Mouse (Mus musculus) erythroblast, embryonic 14.5 days (primary cell): ENCODE measurements around the gene Slc29a4. TPM values are rescaled to one million over a fixed set of nuclear protein-coding genes. Genes with fewer than 3 reads are reported as not detected.
A peak's percentile ranks its signal among the peaks of the same experiment; 100 is the strongest.

Experiments
- H3K27me3 ChIP-seq: 2 replicates; pipeline ENCODE4 v1.6.1; 2012; ENCODE audit warnings: inconsistent platforms; ENCODE audit not compliant: control insufficient read depth
- H3K36me3 ChIP-seq: 2 replicates; pipeline ENCODE4 v1.6.1; 2012; ENCODE audit warnings: mild to moderate bottlenecking, inconsistent platforms; ENCODE audit not compliant: control insufficient read depth
- H3K4me1 ChIP-seq: 2 replicates; pipeline ENCODE4 v1.6.1; 2012; ENCODE audit warnings: inconsistent platforms; ENCODE audit not compliant: control insufficient read depth
- H3K4me3 ChIP-seq: replicated peaks from 2 replicates; pipeline ENCODE3; 2012; ENCODE audit warnings: moderate library complexity, mild to moderate bottlenecking, inconsistent platforms
- H3K9me3 ChIP-seq: 2 replicates; pipeline ENCODE4 v1.6.1; 2012; ENCODE audit warnings: low read length, inconsistent platforms, mixed read lengths; ENCODE audit not compliant: control insufficient read depth
- GATA1 ChIP-seq: IDR thresholded peaks from 2 replicates; pipeline ENCODE4 v1.6.1; 2012; ENCODE audit warnings: low read length, inconsistent platforms, mixed read lengths
- TAL1 ChIP-seq: IDR thresholded peaks from 3 replicates; pipeline ENCODE4 v1.6.1; 2012; ENCODE audit warnings: low read length, inconsistent platforms, mixed read lengths
- polyA plus RNA-seq: library from polyadenylated mRNA; stranded (reverse); fragments of >175 nt; gene quantifications from 2 replicates; pipeline ENCODE4 v1.2.3, GENCODE M21; 2012

The Slc29a4 gene
- polyA plus RNA-seq, 1 experiment, result not detected

DNA sequence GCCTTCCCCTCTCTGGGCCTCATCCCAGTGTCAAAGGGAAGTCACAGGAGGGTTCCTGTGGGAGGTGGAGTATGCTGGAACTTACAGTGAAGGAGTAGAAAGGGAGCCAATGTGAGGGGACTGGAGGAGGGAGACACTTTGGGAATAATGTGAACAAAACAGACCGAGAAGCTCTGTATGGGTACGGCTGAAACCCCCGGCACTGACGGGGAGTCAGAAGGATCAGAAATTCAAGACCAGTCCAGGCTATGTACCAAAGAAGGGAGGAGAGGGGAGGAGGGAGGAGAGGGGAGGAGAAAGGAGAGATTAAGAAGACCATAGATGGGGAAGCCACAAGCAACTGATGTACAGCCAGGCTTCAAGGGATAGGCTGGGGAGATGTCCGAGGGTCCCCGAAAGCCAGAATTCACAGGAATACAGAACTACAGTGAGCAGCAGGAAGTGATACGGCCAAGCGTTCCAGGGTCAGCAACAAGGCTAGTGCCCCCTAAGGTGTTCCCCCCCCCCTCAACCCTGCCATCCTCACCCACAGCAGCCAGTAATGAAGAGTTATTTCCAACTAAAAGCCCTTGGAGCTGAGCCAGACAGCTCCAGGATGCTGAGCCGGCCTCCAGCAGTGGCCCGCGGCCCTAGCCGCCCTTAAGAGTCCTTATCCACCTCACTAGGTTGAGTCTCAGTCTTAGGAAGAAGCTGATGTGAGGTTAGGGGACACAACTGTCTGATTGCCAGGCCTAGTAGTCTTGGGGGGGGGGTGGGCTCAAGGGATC, 842 bp downstream of the Slc29a4 start:
- peaks cover 6% of the 10 kb centered on the region for H3K27me3 ChIP-seq
- no peak overlapping the region for H3K4me3 ChIP-seq
- no peaks in the 10 kb centered on the region for H3K4me1 ChIP-seq
- no peaks in the 10 kb centered on the region for H3K36me3 ChIP-seq
- TF ChIP-seq TAL1, result no peak
- TF ChIP-seq GATA1, result no peak
- H3K9me3 ChIP-seq, result no peaks in the 10 kb centered on the region

DNA sequence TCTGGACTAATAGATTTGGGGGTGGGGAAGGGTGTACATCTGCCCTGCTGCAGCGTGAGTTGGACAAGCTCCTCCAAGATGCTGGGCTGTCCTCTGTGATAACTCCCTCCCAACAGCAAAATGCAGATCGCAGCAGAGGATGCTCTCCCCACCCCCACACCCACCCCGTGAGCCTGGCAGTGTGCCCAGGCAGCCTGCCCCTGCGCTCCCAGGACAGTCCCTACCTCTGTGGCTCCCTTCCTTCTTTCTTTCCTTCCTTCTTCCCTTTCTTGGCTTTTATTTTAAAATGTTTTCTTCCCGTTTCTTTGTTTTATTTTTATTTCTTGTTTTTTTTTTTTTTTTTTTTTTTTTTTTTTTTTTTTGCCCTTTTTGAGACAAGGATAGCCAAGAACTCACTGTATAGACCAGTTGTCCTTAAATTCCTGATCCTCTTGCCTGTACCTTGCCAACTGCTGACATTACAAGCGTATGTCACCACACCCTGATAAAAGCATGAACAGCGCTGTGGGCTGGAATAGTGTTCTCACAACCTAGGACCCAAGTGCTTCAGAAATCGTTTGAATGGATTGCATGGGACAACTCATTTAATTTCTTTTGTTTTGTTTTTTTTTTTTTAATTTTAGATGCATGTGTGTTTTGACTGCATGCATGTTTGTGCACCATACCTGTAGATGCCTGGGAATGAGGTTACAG, 1.6 kb downstream of the Slc29a4 start:
- Histone ChIP-seq H3K27me3 (peaks cover 9% of the 10 kb centered on the region), H3K4me3 (no peak overlapping the region)

GRCm38 (mm10) chr5:142694627-142695340, 2.5 kb downstream of the Slc29a4 start:
- Histone ChIP-seq H3K4me1 (no peaks in the 10 kb centered on the region), H3K36me3 (no peaks in the 10 kb centered on the region), H3K9me3 (peaks cover 2% of the 10 kb centered on the region; the same call in 1 of the 2 replicates)

More for the DNA sequence above, 1.6 kb downstream of the Slc29a4 start:
- Histone ChIP-seq H3K9me3 (peaks cover 2% of the 10 kb centered on the region; the same call in 1 of the 2 replicates), H3K4me1 (no peaks in the 10 kb centered on the region), H3K36me3 (no peaks in the 10 kb centered on the region)
- no peak for TF ChIP-seq TAL1
- TF ChIP-seq GATA1, result no peak

GRCm38 (mm10) chr5:142696258-142696657, 3.9 kb downstream of the Slc29a4 start:
- Histone ChIP-seq H3K4me1 (peaks cover under 1% of the 10 kb centered on the region; the same call in 1 of the 2 replicates), H3K9me3 (peaks cover 4% of the 10 kb centered on the region; the same call in 1 of the 2 replicates), H3K4me3 (no peak overlapping the region), H3K27me3 (peaks cover 21% of the 10 kb centered on the region), H3K36me3 (no peaks in the 10 kb centered on the region)
- TF ChIP-seq TAL1 (no peak), GATA1 (no peak)

More at GRCm38 (mm10) chr5:142694627-142695340, 2.5 kb downstream of the Slc29a4 start:
- TF ChIP-seq GATA1 (no peak), TAL1 (no peak)
- Histone ChIP-seq H3K4me3 (no peak overlapping the region), H3K27me3 (peaks cover 6% of the 10 kb centered on the region)

- Histone ChIP-seq H3K4me3 (no peak overlapping the region), H3K9me3 (peaks cover 6% of the 10 kb centered on the region), H3K27me3 (peaks cover 27% of the 10 kb centered on the region), H3K36me3 (no peaks in the 10 kb centered on the region), H3K4me1 (peaks cover 6% of the 10 kb centered on the region)
- no peak for TF ChIP-seq GATA1
- TF ChIP-seq TAL1, result no peak
Observed at GRCm38 (mm10) chr5:142696865-142697264, 4.6 kb downstream of the Slc29a4 start.

DNA sequence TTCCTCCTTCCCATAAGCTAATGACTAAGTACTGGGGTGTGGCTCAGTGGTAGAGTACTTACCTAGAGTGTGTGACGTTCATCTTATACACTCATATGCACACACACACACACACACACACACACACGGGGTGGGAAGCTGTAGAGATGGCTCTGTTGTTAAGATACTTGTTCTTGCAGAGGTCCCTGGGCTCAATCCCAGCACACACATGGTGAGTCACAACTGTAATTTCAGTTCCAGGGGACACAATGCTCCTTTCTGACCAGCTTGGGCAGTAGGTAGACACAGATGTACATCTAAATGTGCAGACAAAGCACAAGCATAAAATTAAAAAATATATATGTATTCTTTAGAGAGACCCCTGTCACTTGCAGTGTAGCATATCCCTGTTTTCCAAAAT, 5.4 kb downstream of the Slc29a4 start:
- Histone ChIP-seq H3K36me3 (no peaks in the 10 kb centered on the region), H3K9me3 (peaks cover 10% of the 10 kb centered on the region), H3K27me3 (peaks cover 36% of the 10 kb centered on the region), H3K4me1 (peaks cover 13% of the 10 kb centered on the region), H3K4me3 (no peak overlapping the region)
- TF ChIP-seq TAL1 (no peak), GATA1 (no peak)

GRCm38 (mm10) chr5:142700842-142701589, 8.7 kb downstream of the Slc29a4 start:
- Histone ChIP-seq H3K36me3 (no peaks in the 10 kb centered on the region), H3K9me3 (peaks cover 10% of the 10 kb centered on the region), H3K27me3 (peaks cover 55% of the 10 kb centered on the region), H3K4me3 (no peak overlapping the region), H3K4me1 (peaks cover 13% of the 10 kb centered on the region)
- TF ChIP-seq TAL1 (no peak), GATA1 (no peak)

DNA sequence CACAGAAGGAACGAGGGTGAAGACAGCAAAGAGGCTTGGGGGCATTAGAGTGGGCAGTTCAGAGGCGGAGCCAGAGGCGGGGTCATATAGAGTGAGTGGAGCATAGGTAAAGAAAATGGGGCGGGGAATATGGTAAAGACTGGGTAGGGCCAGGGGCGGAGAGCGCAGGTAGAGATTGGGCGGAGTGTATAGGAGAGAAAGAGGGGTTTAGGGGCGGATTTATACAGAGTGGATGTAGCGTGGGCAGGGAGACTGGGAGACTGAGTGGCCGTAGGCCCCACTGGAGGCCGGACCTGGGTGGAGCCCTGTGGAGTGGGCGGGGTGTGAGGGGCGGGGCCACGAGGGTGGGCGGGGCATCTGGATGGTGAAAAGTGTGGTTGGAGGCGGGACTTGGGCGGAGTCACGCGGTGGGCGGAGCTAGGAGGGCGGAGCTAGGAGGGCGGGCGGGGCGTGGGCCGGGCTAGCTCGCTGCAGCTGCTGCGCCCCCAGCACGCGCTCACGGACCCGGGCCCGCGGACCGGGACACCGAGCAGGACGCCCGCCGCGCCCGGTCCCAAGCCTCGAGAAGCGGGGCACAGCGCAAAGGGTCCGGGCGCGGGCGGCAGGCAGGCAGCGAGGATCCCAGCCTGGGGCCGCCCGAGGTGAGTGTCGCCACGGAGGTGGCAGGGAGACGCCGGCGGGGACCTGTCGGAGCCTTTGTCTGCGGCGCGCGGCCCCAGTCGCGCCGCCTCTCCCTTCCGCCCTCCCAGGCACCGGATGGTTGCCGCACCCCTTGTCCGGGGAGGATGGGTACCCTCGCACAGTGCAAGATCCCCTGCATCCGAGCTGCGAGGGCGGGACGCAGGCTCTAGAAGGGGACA, 9.6 kb downstream of the Slc29a4 start:
- H3K9me3 ChIP-seq, result peaks cover 10% of the 10 kb centered on the region
- TF ChIP-seq GATA1 (no peak), TAL1 (no peak)
- H3K27me3 ChIP-seq, result peaks cover 53% of the 10 kb centered on the region
- peaks cover 13% of the 10 kb centered on the region for H3K4me1 ChIP-seq
- H3K4me3 ChIP-seq, result peak overlapping the region; percentile 33
- no peaks in the 10 kb centered on the region for H3K36me3 ChIP-seq
